Mouse (Mus musculus): ENCODE results near the gene Tap2. TPM values are rescaled to one million over a fixed set of nuclear protein-coding genes. Genes with fewer than 3 reads are reported as not detected.
"Not testable (repeated sequence)": the region's sequence is repeated elsewhere in the genome, so short reads cannot be mapped to it uniquely, and the experiment has no call there.

The Tap2 gene
- total and polyA plus RNA-seq, 3 experiments, result 54.8 to 121 (median 110) TPM

- dilution Hi-C loops (cut with MboI; ENCODE audit: extremely low pct_ligation_motif_present, extremely low pct_unique_long_range_greater_than_20kb, low sequenced_read_pairs); in situ Hi-C loops (cut with MboI; ENCODE audit: low pct_ligation_motif_present, low pct_unique_long_range_greater_than_20kb, low sequenced_read_pairs): not testable (repeated sequence)
Measured at GRCm38 (mm10) chr17:34232021-34232420, 28.7 kb downstream of the Tap2 start.

GRCm38 (mm10) chr17:34234926-34235325, 31.6 kb downstream of the Tap2 start:
- dilution Hi-C loops (cut with MboI; ENCODE audit: extremely low pct_ligation_motif_present, extremely low pct_unique_long_range_greater_than_20kb, low sequenced_read_pairs), result no loop called here
- Histone ChIP-seq H3K27ac (ENCODE audit: insufficient read depth, low read depth) (no peak overlapping the region), H3K9me3 (replicated peaks; ENCODE audit: low read length) (no peaks in the 10 kb centered on the region), H3K4me1 (ENCODE audit: control insufficient read depth in 1 of 2, insufficient read depth in 2 of 2) (peaks cover 0 to 27% of the 10 kb centered on the region in 2 experiments; a peak in 2 of 4 replicates), H3K79me2 (replicated peaks; ENCODE audit: control insufficient read depth, extremely low read depth, insufficient read depth, poor library complexity, severe bottlenecking) (no peaks in the 10 kb centered on the region), H3K4me2 (ENCODE audit: insufficient read depth, low read depth, poor library complexity, severe bottlenecking) (peak overlapping the region; percentile 65), H3K4me3 (replicated peaks in 1 of 3; ENCODE audit: low read depth in 2 of 3, low read length in 2 of 3, poor library complexity in 1 of 3) (peak overlapping the region in 1 of 3 experiments; percentile 36), H3K27me3 (replicated peaks) (no peaks in the 10 kb centered on the region), H3K9ac (ENCODE audit: insufficient read depth, low read depth) (peak overlapping the region; percentile 58), H3K36me3 (replicated peaks in 1 of 2; ENCODE audit: control insufficient read depth in 1 of 2, insufficient read depth in 1 of 2, low read length in 1 of 2) (no peaks in the 10 kb centered on the region)
- in situ Hi-C loops (cut with MboI; ENCODE audit: low pct_ligation_motif_present, low pct_unique_long_range_greater_than_20kb, low sequenced_read_pairs), result no loop called here
- peak; percentile 98 for DNase-seq (ENCODE audit: extremely low read depth)
- peak; percentile 82 for TF ChIP-seq MAX (IDR thresholded peaks at IDR 0.05; ENCODE audit: low read length)
- peak; percentile 66; the same call in 1 of the 2 replicates for TF ChIP-seq MXI1 (IDR thresholded peaks at IDR 0.05; ENCODE audit: low read depth, low read length)
- peak; percentile 74 for TF ChIP-seq MEF2A (IDR thresholded peaks at IDR 0.05; ENCODE audit: borderline replicate concordance, low read depth, low read length)
- TF ChIP-seq USF2 (conservative IDR thresholded peaks at IDR 0.05; ENCODE audit: low read depth, low read length), result no peak
- TF ChIP-seq ELF1 (IDR thresholded peaks at IDR 0.05; ENCODE audit: low read depth, low read length), result peak; percentile 75
- TF ChIP-seq NELFE (IDR thresholded peaks at IDR 0.05; ENCODE audit: low read depth, low read length), result peak; percentile 70
- TF ChIP-seq SIN3A (IDR thresholded peaks at IDR 0.05; ENCODE audit: low read length), result peak; percentile 90
- TF ChIP-seq TCF12 (IDR thresholded peaks at IDR 0.05; ENCODE audit: low read depth, low read length), result peak; percentile 63
- peak; percentile 76 for TF ChIP-seq NRF1 (IDR thresholded peaks at IDR 0.05; ENCODE audit: low read depth, low read length)
- peak; percentile 98 for TF ChIP-seq RAD21 (IDR thresholded peaks at IDR 0.05; ENCODE audit: low read depth, low read length)
- TF ChIP-seq MAZ (IDR thresholded peaks at IDR 0.05; ENCODE audit: low read depth, low read length), result peak; percentile 70; the same call in 1 of the 2 replicates
- no peak for TF ChIP-seq EP300 (IDR thresholded peaks at IDR 0.05; ENCODE audit: low read length)
- TF ChIP-seq KAT2A (IDR thresholded peaks at IDR 0.05; ENCODE audit: insufficient replicate concordance, low read length), result 0 out of 2 replicates have a peak, but pooled peaks have one; percentile 50
- no peak for TF ChIP-seq GABPA (IDR thresholded peaks at IDR 0.05; ENCODE audit: insufficient replicate concordance, low read depth, low read length)
- TF ChIP-seq ZNF384 (IDR thresholded peaks at IDR 0.05; ENCODE audit: low read depth, low read length), result 0 out of 2 replicates have a peak, but pooled peaks have one; percentile 14
- peak; percentile 85 for TF ChIP-seq MYC (IDR thresholded peaks at IDR 0.05; ENCODE audit: low read depth, low read length)
- peak; percentile 60 for TF ChIP-seq HCFC1 (IDR thresholded peaks at IDR 0.05; ENCODE audit: low read depth, low read length)
- peak; percentile 58 to 92 for TF ChIP-seq CTCF (conservative IDR thresholded peaks at IDR 0.05 in 1 of 2, IDR thresholded peaks at IDR 0.05 in 1 of 2; ENCODE audit: low read depth in 2 of 2, low read length in 2 of 2)
- TF ChIP-seq POLR2AphosphoS2 (IDR thresholded peaks at IDR 0.05; ENCODE audit: low read depth, low read length), result no peak
- TF ChIP-seq MAFK (IDR thresholded peaks at IDR 0.05; ENCODE audit: insufficient replicate concordance, low read length), result no peak; the same call in 1 of the 2 replicates
- TF ChIP-seq IRF4 (IDR thresholded peaks at IDR 0.05; ENCODE audit: low read depth, low read length), result peak; percentile 67
- TF ChIP-seq SMC3 (IDR thresholded peaks at IDR 0.05; ENCODE audit: low read depth, low read length), result peak; percentile 96
- no peak for TF ChIP-seq JUND (conservative IDR thresholded peaks at IDR 0.05; ENCODE audit: low read depth, low read length)
- TF ChIP-seq JUN (IDR thresholded peaks at IDR 0.05; ENCODE audit: insufficient read depth, low read depth, low read length), result no peak
- peak; percentile 60; the same call in 1 of the 2 replicates for TF ChIP-seq TBP (conservative IDR thresholded peaks at IDR 0.05; ENCODE audit: low read depth, low read length)
- no peak for TF ChIP-seq USF1 (IDR thresholded peaks at IDR 0.05; ENCODE audit: low read depth, low read length)
- TF ChIP-seq ZKSCAN1 (IDR thresholded peaks at IDR 0.05; ENCODE audit: borderline replicate concordance, low read depth, low read length), result no peak
- peak; percentile 21; the same call in 1 of the 2 replicates for TF ChIP-seq ETS1 (conservative IDR thresholded peaks at IDR 0.05; ENCODE audit: low read depth, low read length)
- TF ChIP-seq RCOR1 (conservative IDR thresholded peaks at IDR 0.05; ENCODE audit: low read depth, low read length), result no peak; the same call in 1 of the 2 replicates
- no peak; the same call in 1 of the 2 replicates for TF ChIP-seq E2F4 (IDR thresholded peaks at IDR 0.05; ENCODE audit: insufficient replicate concordance, low read depth, low read length)
- TF ChIP-seq ZMIZ1 (IDR thresholded peaks at IDR 0.05; ENCODE audit: low read depth, low read length), result no peak
- no peak; the same call in 1 of the 2 replicates for TF ChIP-seq CHD2 (IDR thresholded peaks at IDR 0.05; ENCODE audit: low read length)
- peak; percentile 57 for TF ChIP-seq POLR2A (IDR thresholded peaks at IDR 0.05; ENCODE audit: low read depth, low read length)

More at GRCm38 (mm10) chr17:34232021-34232420, 28.7 kb downstream of the Tap2 start:
- not testable (repeated sequence) for H3K9me3 ChIP-seq (replicated peaks; ENCODE audit: low read length); H3K4me3 ChIP-seq (replicated peaks in 1 of 3; ENCODE audit: low read depth in 2 of 3, low read length in 2 of 3, poor library complexity in 1 of 3); H3K4me2 ChIP-seq (ENCODE audit: insufficient read depth, low read depth, poor library complexity, severe bottlenecking); H3K79me2 ChIP-seq (replicated peaks; ENCODE audit: control insufficient read depth, extremely low read depth, insufficient read depth, poor library complexity, severe bottlenecking); H3K27ac ChIP-seq (ENCODE audit: insufficient read depth, low read depth); H3K9ac ChIP-seq (ENCODE audit: insufficient read depth, low read depth); H3K27me3 ChIP-seq (replicated peaks); H3K36me3 ChIP-seq (replicated peaks in 1 of 2; ENCODE audit: control insufficient read depth in 1 of 2, insufficient read depth in 1 of 2, low read length in 1 of 2); DNase-seq (ENCODE audit: extremely low read depth)
- H3K4me1 ChIP-seq (ENCODE audit: control insufficient read depth in 1 of 2, insufficient read depth in 2 of 2), result peaks cover 0 to 18% of the 10 kb centered on the region in 2 experiments; a peak in 2 of 4 replicates

Measured in CH12.LX (cell line).